Mouse (Mus musculus) layer of hippocampus, adult 18-20 months (tissue): ENCODE results near the gene Bap1. TPM values are rescaled to one million over a fixed set of nuclear protein-coding genes. Genes with fewer than 3 reads are reported as not detected.

Experiments used
- DNase-seq, 2 experiments: peaks; one replicate each; pipeline ENCODE4 v3.0.0; 2022; ENCODE audit warnings: low spot score in 2 of 2
- total RNA-seq, 2 experiments: library from RNA; stranded (reverse); gene quantifications; 2 replicates each; pipeline ENCODE4 v1.2.3; 2021

The Bap1 gene
- total RNA-seq, 2 experiments from 2014 or later, result 137 to 140 TPM

DNA sequence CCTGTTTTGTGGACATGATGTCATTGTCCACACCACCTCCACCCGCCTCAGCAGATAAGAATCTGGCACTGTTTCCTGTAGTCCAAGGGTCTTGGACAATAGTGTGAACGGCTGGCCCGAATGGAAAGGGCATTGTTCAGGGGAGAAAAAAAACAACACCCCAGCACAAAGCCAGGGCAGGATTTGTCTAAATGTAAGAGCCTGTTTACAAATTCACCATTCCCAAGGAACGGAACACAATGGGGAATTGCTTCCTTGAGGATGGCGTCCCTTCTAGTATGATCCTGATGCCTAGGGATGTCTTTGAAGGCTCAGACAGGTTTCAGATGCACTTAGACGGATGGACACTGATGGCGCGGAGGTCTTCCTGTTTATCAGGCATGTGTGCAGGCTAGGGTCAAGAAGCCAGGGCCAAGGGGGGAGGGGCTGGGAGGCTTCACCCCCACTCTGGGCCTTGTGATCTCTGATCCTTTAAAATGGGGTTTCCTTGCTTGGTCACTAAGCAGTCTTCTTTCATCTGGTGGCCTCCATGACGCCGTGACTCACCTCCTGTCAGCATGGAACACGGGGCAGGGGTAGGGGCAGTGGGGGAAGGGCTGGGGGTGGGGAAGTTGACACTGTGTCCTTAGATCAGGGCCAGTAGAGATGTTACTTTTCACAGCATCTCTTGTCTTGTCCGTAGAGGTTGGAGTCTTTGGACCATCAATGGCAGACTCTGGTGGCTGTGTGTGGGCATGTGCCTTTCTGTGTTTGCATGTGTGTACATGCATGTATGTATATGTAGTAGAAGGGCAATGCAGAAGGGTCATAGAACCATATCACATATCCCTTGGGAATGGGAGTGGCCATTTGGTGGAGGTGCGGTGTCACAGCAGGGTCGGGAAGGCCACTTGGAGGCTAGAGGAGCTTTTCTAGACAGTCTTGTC lies 17.9 kb upstream of the Bap1 start:
- no peak for DNase-seq

- DNase-seq, result peak; percentile 69 to 90
Measured at GRCm38 (mm10) chr14:31233996-31234591, 17.2 kb upstream of the Bap1 start.

GRCm38 (mm10) chr14:31237101-31237882 lies 14.0 kb upstream of the Bap1 start:
- peak in 1 of 2 experiments; percentile 39 for DNase-seq

DNA sequence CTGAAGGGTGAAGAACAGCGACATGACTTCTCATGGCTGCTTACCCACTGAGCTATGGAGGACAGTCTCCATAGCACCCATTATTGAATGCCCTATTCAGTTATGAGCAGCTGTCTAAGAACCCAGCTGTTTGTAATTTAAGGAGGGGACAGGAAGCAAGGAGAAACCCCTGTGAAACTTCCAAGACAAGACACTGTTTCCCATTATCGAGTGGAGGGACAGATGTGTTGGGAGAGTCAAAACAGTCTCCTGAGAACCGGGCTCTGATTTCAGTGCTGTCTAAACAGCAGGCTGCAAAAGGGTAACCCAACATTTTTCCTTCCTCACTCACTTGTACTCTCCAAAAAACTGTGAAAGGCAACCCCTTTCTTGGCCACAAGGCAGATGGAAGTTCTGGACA lies 10.7 kb upstream of the Bap1 start:
- DNase-seq, result no peak

GRCm38 (mm10) chr14:31244777-31245176 lies 6.5 kb upstream of the Bap1 start:
- no peak for DNase-seq

GRCm38 (mm10) chr14:31245946-31246345 lies 5.3 kb upstream of the Bap1 start:
- DNase-seq, result no peak

DNA sequence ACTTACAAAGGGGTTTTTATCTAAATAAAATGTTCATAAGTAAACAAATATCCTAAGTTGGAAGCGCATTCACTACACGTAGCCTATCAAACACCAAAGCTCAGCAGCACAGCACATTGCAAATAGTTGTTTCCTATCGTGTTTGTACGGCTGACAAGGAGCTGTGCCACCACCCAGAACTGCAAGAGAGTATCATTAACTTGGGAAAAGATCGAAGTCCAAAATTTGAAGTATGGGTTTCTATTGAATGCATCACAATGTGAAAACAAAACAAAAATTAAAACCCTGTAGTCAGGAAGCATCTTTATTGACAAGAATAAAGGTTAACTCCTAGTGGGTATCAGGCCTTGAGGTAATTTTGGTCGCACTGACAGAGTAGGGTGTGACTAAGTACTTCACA lies 2.9 kb upstream of the Bap1 start:
- DNase-seq, result no peak

- no peak for DNase-seq
Measured at GRCm38 (mm10) chr14:31250222-31251083, 797 bp upstream of the Bap1 start.

DNA sequence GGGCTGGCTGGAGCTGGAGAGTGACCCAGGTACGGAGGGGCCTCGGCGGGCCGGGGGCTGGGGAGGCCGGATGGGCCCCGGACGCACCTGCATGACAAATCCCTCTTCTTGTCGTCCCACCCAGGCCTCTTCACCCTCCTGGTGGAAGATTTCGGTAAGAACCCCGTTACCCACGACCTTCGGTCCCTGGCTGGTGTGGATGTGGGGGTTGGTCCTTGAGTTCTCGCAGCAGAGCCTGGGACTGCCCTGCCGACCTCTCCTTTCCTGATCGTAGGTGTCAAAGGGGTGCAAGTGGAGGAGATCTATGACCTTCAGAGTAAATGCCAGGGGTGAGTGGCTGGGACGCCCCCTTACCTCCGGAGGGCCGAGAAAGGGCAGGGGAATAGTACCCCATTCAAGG lies 376 bp downstream of the Bap1 start:
- no peak for DNase-seq

GRCm38 (mm10) chr14:31252091-31252490 lies 841 bp downstream of the Bap1 start:
- no peak for DNase-seq

- DNase-seq, result no peak
Measured at GRCm38 (mm10) chr14:31258476-31259050, 7.3 kb downstream of the Bap1 start.

- no peak for DNase-seq
Measured at GRCm38 (mm10) chr14:31260374-31260773, 9.1 kb downstream of the Bap1 start.

DNA sequence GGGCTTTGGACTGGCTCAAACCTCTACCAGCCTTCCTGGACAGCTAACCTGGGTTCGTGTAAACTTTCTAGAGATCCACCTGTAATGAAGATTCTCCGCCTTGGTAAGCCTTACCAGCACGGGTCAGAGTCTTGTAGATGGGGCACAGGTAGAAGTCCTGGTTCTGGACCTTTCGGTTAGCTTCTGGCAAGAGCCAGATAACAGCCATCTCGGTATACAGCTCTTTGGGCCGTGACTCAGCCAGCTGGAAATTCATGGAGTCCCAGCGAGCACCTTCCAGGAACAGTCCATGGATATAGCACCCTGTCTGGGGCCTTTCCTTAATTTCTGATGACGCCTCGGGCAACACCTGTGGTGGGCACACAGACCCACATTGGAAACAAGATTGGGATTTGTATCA lies 9.7 kb downstream of the Bap1 start:
- no peak for DNase-seq

DNA sequence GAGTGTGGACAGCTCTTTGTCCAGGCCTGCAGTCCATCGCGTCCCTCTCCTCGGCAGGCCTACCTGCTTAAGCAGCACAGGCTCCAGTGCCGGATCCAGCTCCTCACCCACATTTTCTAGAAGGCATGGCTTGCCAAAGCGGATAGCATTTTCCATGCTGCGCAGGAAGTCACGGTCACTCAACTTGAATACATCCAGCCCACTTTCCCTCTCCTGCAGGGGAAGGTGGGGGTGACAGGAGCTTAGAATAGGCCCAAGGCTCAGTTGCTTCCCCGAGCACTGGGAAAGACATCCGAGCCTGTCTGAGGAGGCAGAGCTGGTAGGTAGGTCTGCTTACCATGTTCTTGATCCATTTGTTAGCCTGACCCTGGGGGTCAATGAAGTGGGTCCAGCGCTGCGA lies 16.4 kb downstream of the Bap1 start:
- DNase-seq, result no peak

DNA sequence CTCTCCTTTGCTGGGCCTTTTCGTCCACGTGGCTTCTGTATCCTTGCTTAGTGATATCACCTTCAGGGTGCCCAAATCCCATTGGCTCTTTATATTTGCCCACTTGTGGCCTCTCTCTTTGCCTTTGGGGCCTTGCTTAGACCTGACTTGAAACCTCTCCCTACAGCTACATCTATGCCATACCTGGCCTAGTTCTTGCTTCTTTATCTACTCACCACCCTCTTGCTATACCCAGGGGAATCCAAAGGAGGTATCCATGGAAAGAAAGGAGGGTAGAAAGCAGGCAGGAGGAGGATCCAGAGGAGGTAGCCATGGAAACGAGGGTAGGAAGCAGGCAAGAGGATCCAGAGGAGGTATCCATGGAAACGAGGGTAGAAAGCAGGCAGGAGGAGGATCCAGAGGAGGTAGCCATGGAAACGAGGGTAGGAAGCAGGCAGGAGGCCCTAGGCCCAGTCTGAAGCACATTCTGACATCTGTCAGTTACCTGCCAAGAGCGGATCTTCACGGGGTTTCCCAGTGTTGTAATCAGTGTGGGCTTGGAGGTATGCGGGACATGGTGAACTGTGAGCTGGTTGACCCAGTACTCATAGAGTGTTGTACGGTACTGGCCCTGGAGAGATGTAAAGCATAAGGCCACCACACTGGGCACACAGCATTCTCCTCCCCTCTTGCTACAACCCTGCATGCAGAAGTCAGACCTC lies 17.2 kb downstream of the Bap1 start:
- peak; percentile 69 to 84 for DNase-seq

DNA sequence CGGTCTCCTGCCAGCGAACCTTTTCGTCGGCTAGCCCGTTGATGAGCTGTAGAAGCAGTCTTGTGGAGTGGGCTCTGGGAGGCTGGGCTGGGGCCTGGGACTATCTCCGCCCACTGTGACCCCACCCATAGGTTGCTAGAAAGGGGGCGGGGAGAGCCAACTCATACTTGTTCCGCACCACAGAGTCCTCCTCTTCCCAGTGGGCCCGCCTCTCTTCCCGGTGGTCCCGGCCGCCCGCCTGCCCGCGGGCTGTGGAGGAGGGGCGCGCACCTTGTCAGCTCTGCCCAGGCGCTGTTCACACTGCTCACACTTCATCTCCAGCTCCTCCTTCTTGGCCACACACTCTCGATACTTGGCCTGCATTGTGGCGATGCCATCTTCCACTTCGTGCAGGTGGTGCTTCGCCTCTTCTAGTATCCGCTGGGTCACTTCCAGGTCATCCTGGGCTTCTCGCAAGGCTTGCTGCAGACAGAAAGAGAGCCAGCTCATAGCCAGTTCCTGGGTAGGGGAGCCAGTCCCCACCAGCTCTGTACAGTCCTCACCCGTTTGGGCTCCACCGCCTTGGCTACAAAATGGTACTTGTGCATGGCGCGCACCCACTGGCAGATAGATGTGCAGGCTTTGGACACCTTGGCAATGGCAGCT lies 18.3 kb downstream of the Bap1 start:
- peak; percentile 32 to 50 for DNase-seq

DNA sequence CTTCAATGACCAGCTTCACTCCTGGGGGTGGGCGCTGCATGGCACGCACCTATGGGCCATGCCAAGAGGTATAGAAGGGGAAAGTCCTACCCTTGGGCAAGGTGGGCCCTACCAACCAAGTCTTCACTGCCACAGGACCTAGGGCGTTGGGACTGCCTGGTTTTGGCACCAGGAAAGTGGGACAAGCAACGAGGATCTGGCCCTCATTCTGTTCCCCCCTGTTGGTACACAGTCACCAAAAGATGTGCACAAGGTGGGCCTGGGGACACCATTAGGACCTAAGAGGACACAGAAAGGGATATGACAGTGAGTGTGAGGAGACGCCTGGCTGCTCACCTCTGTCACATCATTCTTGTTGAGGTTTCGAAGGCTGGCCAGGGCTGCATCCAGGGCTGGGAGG lies 19.9 kb downstream of the Bap1 start:
- no peak for DNase-seq

GRCm38 (mm10) chr14:31272164-31272563 lies 20.9 kb downstream of the Bap1 start:
- peak; percentile 61 to 89 for DNase-seq

GRCm38 (mm10) chr14:31285728-31286127 lies 34.5 kb downstream of the Bap1 start:
- DNase-seq, result no peak
